ENCODE assay signal across 22 mouse cellular contexts in the genomic region with DNA sequence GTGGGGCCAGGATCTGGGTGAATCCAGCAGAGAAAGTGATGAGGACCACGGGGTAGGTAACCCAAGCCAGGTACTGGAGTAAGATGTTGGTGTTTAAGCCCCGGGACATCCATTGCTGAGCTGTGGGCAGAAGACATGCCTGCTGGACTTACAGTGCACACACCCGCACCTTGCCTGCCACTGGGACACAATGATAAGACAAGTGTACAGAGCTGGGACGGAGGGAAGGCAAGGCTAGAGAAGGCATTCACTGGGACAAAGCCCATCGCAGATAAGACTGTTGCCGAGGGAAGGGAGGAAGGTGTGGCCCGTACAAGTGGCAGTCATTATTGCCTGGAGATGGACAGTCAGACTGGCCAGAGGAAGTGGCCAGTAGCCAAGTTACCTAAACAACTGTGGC. TPM values are rescaled to one million over a fixed set of nuclear protein-coding genes. Genes with fewer than 3 reads are reported as not detected.
DNase-seq lines count a peak whose midpoint lies in the region; ATAC-seq lines count a peak whose summit lies in the region.
"Had no signal": no experiment of that assay in that cellular context is flagged by ENCODE, and none has a peak within 500 bp of the region (broad histone marks: within the 10 kb centered on the region; RNA-seq: fewer than 3 reads in every experiment).

No protein-coding gene starts in this region.

- no peak overlapping the region for H3K27ac ChIP-seq in limb, embryonic 13.5 days
- H3K27ac ChIP-seq in limb, embryonic 10.5 days: no peak overlapping the region
- peak overlapping the region; percentile 68 for H3K27ac ChIP-seq in liver, embryonic 11.5 days (ENCODE audit: low read depth, low read length)
- H3K27ac ChIP-seq in hindbrain, embryonic 10.5 days: no peak overlapping the region
- H3K27ac ChIP-seq: forebrain, embryonic 13.5 days; hindbrain, embryonic 14.5 days; kidney, embryonic 15.5 days; neural tube, embryonic 15.5 days had no signal

- WGBS in limb, embryonic 13.5 days: 93% methylated on average over 7 of the region's 7 CpGs
- WGBS in limb, embryonic 10.5 days: 91% methylated on average over 7 of the region's 7 CpGs
- 60% methylated on average over 7 of the region's 7 CpGs for WGBS in liver, embryonic 11.5 days
- WGBS in hindbrain, embryonic 10.5 days: 88% methylated on average over 7 of the region's 7 CpGs

- DNase-seq in limb, embryonic 10.5 days (ENCODE audit: low spot score): no peak
- peak; percentile 68 for DNase-seq in c-Kit-positive CD71-positive TER-119-positive erythroid progenitor cells, embryonic 14.5 days (ENCODE audit: low spot score)
- DNase-seq in liver, embryonic 11.5 days (ENCODE audit: low spot score): no peak
- no peak for DNase-seq in hindbrain, embryonic 10.5 days (ENCODE audit: low spot score)
- no peak for DNase-seq in cerebellum, adult 9-10 months
- DNase-seq: adrenal gland, postnatal 14 days; gastrocnemius, postnatal 14 days; heart, postnatal 10 days; kidney, postnatal 4 days; lung, postnatal 10 days; midbrain, embryonic 14.5 days; right cerebral cortex, postnatal 14 days; spleen, adult 18-20 months; thymus, postnatal 36 days had no signal

- H3K9me3 ChIP-seq in limb, embryonic 13.5 days: no peaks in the 10 kb centered on the region
- no peaks in the 10 kb centered on the region for H3K9me3 ChIP-seq in limb, embryonic 10.5 days (replicated peaks)
- H3K9me3 ChIP-seq in liver, embryonic 11.5 days (ENCODE audit: control insufficient read depth, low read length): no peaks in the 10 kb centered on the region
- no peaks in the 10 kb centered on the region for H3K9me3 ChIP-seq in hindbrain, embryonic 10.5 days
- H3K9me3 ChIP-seq: forebrain, embryonic 13.5 days; kidney, embryonic 15.5 days; neural tube, embryonic 15.5 days had no signal

- ATAC-seq in limb, embryonic 13.5 days (ENCODE audit: low FRiP score, low read depth): no peak
- ATAC-seq in liver, embryonic 11.5 days (replicated peaks; ENCODE audit: low FRiP score): peak; percentile 39
- ATAC-seq in megakaryocyte-erythroid progenitor cell, adult 5-6 weeks (replicated peaks; ENCODE audit: low FRiP score, low TSS enrichment, poor library complexity, severe bottlenecking): 0 out of 2 replicates have a peak, but pooled peaks have one; percentile 16
- ATAC-seq: forebrain, embryonic 13.5 days; intestine, embryonic 16.5 days had no signal

- peaks cover 30% of the 10 kb centered on the region for H3K4me1 ChIP-seq in limb, embryonic 13.5 days
- H3K4me1 ChIP-seq in limb, embryonic 10.5 days: peaks cover 44% of the 10 kb centered on the region
- peaks cover 36% of the 10 kb centered on the region for H3K4me1 ChIP-seq in liver, embryonic 11.5 days (replicated peaks; ENCODE audit: control insufficient read depth, insufficient read depth, low read length)
- H3K4me1 ChIP-seq in hindbrain, embryonic 10.5 days (replicated peaks): peaks cover 53% of the 10 kb centered on the region

- no peak overlapping the region for H3K4me3 ChIP-seq in limb, embryonic 13.5 days
- H3K4me3 ChIP-seq in limb, embryonic 10.5 days: no peak overlapping the region
- H3K4me3 ChIP-seq in liver, embryonic 11.5 days (ENCODE audit: low read depth, low read length): peak overlapping the region; percentile 22
- no peak overlapping the region for H3K4me3 ChIP-seq in hindbrain, embryonic 10.5 days
- H3K4me3 ChIP-seq: forebrain, embryonic 13.5 days; kidney, embryonic 15.5 days; neural tube, embryonic 15.5 days had no signal

- H3K27me3 ChIP-seq in limb, embryonic 13.5 days: no peaks in the 10 kb centered on the region
- H3K27me3 ChIP-seq in limb, embryonic 10.5 days (ENCODE audit: low read depth, poor library complexity, severe bottlenecking): peaks cover 11% of the 10 kb centered on the region; the same call in 1 of the 2 replicates
- no peaks in the 10 kb centered on the region for H3K27me3 ChIP-seq in liver, embryonic 11.5 days (replicated peaks; ENCODE audit: control insufficient read depth, insufficient read depth, low read length)
- H3K27me3 ChIP-seq in hindbrain, embryonic 10.5 days (ENCODE audit: insufficient read depth, poor library complexity, severe bottlenecking): no peaks in the 10 kb centered on the region
- H3K27me3 ChIP-seq: forebrain, embryonic 13.5 days; kidney, embryonic 15.5 days; neural tube, embryonic 15.5 days had no signal

- peaks cover 57% of the 10 kb centered on the region for H3K36me3 ChIP-seq in limb, embryonic 13.5 days
- H3K36me3 ChIP-seq in limb, embryonic 10.5 days: peaks cover 60% of the 10 kb centered on the region
- peaks cover 12% of the 10 kb centered on the region; the same call in 1 of the 2 replicates for H3K36me3 ChIP-seq in liver, embryonic 11.5 days (ENCODE audit: control insufficient read depth, insufficient read depth, low read length)
- peaks cover 56% of the 10 kb centered on the region for H3K36me3 ChIP-seq in hindbrain, embryonic 10.5 days

- no peak overlapping the region for H3K9ac ChIP-seq in limb, embryonic 13.5 days
- peak overlapping the region; percentile 22; the same call in 1 of the 2 replicates for H3K9ac ChIP-seq in liver, embryonic 11.5 days (ENCODE audit: low read depth, low read length)
- H3K9ac ChIP-seq: kidney, embryonic 15.5 days had no signal

- H3K4me2 ChIP-seq in limb, embryonic 13.5 days (replicated peaks): 0 out of 2 replicates have a peak overlapping the region, but pooled peaks have one; percentile 78
- H3K4me2 ChIP-seq in liver, embryonic 11.5 days: peak overlapping the region; percentile 94

RNA-seq across cellular contexts. Expression of a gene that starts 4.6 kb away (rescaled TPM):
- polyA plus RNA-seq in limb, embryonic 13.5 days (2015; fragmentation: Nextera tagmentation; extraction: Ambion mirVana): 117 and 118 TPM in 2 replicates
- polyA plus RNA-seq in limb, embryonic 10.5 days (2016; fragmentation: Nextera tagmentation; extraction: Ambion mirVana): 148 and 173 TPM in 2 replicates
- polyA plus RNA-seq in liver, embryonic 11.5 days (2014; fragmentation: Nextera tagmentation; extraction: Ambion mirVana): 124 and 127 TPM in 2 replicates
- 81.4 and 97.1 TPM in 2 replicates for total RNA-seq in megakaryocyte-erythroid progenitor cell, adult 5-6 weeks (2014; fragmentation: Nextera tagmentation)
- total RNA-seq in megakaryocyte-erythroid progenitor cell, adult 5-6 weeks (2017): 103 and 142 TPM in 2 replicates
- polyA plus RNA-seq in hindbrain, embryonic 10.5 days (2016; fragmentation: Nextera tagmentation; extraction: Ambion mirVana): 114 and 140 TPM in 2 replicates

RNA-seq across cellular contexts. Expression of a gene that starts 4.7 kb away (rescaled TPM):
- polyA plus RNA-seq in limb, embryonic 13.5 days (2015; fragmentation: Nextera tagmentation; extraction: Ambion mirVana): 23.3 and 23.5 TPM in 2 replicates
- polyA plus RNA-seq in limb, embryonic 10.5 days (2016; fragmentation: Nextera tagmentation; extraction: Ambion mirVana): 14.1 and 18.5 TPM in 2 replicates
- 14.4 and 15.3 TPM in 2 replicates for polyA plus RNA-seq in liver, embryonic 11.5 days (2014; fragmentation: Nextera tagmentation; extraction: Ambion mirVana)
- total RNA-seq in megakaryocyte-erythroid progenitor cell, adult 5-6 weeks (2014; fragmentation: Nextera tagmentation): 16.7 and 29.1 TPM in 2 replicates
- total RNA-seq in megakaryocyte-erythroid progenitor cell, adult 5-6 weeks (2017): 4.9 and 8.0 TPM in 2 replicates
- polyA plus RNA-seq in hindbrain, embryonic 10.5 days (2016; fragmentation: Nextera tagmentation; extraction: Ambion mirVana): 15.5 and 22.1 TPM in 2 replicates

RNA-seq across cellular contexts. Expression of a gene that starts 19.8 kb away (rescaled TPM):
- polyA plus RNA-seq in limb, embryonic 13.5 days (2015; fragmentation: Nextera tagmentation; extraction: Ambion mirVana): 8.5 and 10.4 TPM in 2 replicates
- polyA plus RNA-seq in limb, embryonic 10.5 days (2016; fragmentation: Nextera tagmentation; extraction: Ambion mirVana): 2.7 and 3.8 TPM in 2 replicates
- polyA plus RNA-seq in liver, embryonic 11.5 days (2014; fragmentation: Nextera tagmentation; extraction: Ambion mirVana): 2.1 TPM in 2 replicates
- total RNA-seq in megakaryocyte-erythroid progenitor cell, adult 5-6 weeks (2014; fragmentation: Nextera tagmentation): not detected in 2 replicates
- 0.85 TPM in 1 of 2 replicates, not detected in the other for total RNA-seq in megakaryocyte-erythroid progenitor cell, adult 5-6 weeks (2017)
- 6.7 and 9.4 TPM in 2 replicates for polyA plus RNA-seq in hindbrain, embryonic 10.5 days (2016; fragmentation: Nextera tagmentation; extraction: Ambion mirVana)
- total RNA-seq: megakaryocyte progenitor cell, adult 5-6 weeks had no signal

RNA-seq across cellular contexts. Expression of a gene that starts 20.0 kb away (rescaled TPM):
- 9.1 and 9.3 TPM in 2 replicates for polyA plus RNA-seq in limb, embryonic 13.5 days (2015; fragmentation: Nextera tagmentation; extraction: Ambion mirVana)
- 0.41 and 1.6 TPM in 2 replicates for polyA plus RNA-seq in limb, embryonic 10.5 days (2016; fragmentation: Nextera tagmentation; extraction: Ambion mirVana)
- 0.77 and 0.93 TPM in 2 replicates for polyA plus RNA-seq in liver, embryonic 11.5 days (2014; fragmentation: Nextera tagmentation; extraction: Ambion mirVana)
- not detected in 2 replicates for total RNA-seq in megakaryocyte-erythroid progenitor cell, adult 5-6 weeks (2014; fragmentation: Nextera tagmentation)
- total RNA-seq in megakaryocyte-erythroid progenitor cell, adult 5-6 weeks (2017): not detected in 2 replicates
- polyA plus RNA-seq in hindbrain, embryonic 10.5 days (2016; fragmentation: Nextera tagmentation; extraction: Ambion mirVana): 1.6 and 3.6 TPM in 2 replicates
- total RNA-seq: megakaryocyte progenitor cell, adult 5-6 weeks had no signal

RNA-seq across cellular contexts. Expression of a gene that starts 21.4 kb away (rescaled TPM):
- polyA plus RNA-seq in limb, embryonic 13.5 days (2015; fragmentation: Nextera tagmentation; extraction: Ambion mirVana): 0.66 and 0.74 TPM in 2 replicates
- 0.21 and 0.54 TPM in 2 replicates for polyA plus RNA-seq in limb, embryonic 10.5 days (2016; fragmentation: Nextera tagmentation; extraction: Ambion mirVana)
- polyA plus RNA-seq in liver, embryonic 11.5 days (2014; fragmentation: Nextera tagmentation; extraction: Ambion mirVana): 4.1 and 4.3 TPM in 2 replicates
- not detected in 2 replicates for total RNA-seq in megakaryocyte-erythroid progenitor cell, adult 5-6 weeks (2014; fragmentation: Nextera tagmentation)
- not detected in 2 replicates for total RNA-seq in megakaryocyte-erythroid progenitor cell, adult 5-6 weeks (2017)
- polyA plus RNA-seq in hindbrain, embryonic 10.5 days (2016; fragmentation: Nextera tagmentation; extraction: Ambion mirVana): 0.30 and 0.77 TPM in 2 replicates
- total RNA-seq: heart, postnatal 10 days; megakaryocyte progenitor cell, adult 5-6 weeks had no signal
